Comparison of ENCODE assay signal across 8 mouse cellular contexts in the genomic region with DNA sequence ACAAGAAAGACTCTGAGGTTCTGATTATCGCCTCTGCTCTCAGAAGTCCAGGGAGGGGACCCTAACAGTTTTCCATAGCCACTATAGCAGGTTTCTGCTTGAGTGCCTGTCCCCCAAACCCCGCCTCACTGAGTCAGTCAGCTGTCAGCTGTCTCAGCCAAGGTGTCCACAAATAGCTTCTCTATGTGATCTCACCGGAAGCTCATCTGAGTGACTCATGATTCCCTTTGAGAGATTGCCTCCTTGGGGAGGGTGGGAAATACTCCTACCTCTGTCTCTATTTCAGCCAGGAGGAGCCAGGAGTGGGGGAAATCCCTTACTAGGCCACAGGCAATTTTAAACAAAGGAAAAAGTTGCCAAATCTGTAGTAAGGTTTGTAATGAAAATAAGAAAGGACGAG.
A peak's percentile ranks its signal among the peaks of the same experiment; 100 is the strongest.
DNase-seq lines count a peak whose midpoint lies in the region; ATAC-seq and TF ChIP-seq lines count a peak whose summit lies in the region.

No protein-coding gene starts in this region.

- H3K36me3 ChIP-seq in heart, embryonic 15.5 days = no peaks in the 10 kb centered on the region
- H3K36me3 ChIP-seq in hindbrain, embryonic 11.5 days (ENCODE audit: control insufficient read depth, insufficient read depth, low read length) = no peaks in the 10 kb centered on the region
- no peaks in the 10 kb centered on the region for H3K36me3 ChIP-seq in liver, postnatal 0 days (replicated peaks; ENCODE audit: insufficient read depth, low read length)

- TF ChIP-seq EP300 in liver, postnatal 0 days (IDR thresholded peaks at IDR 0.05; ENCODE audit: low read depth) = no peak

- peak overlapping the region; percentile 85 for H3K27ac ChIP-seq in gastrocnemius, adult 2 months
- peak overlapping the region; percentile 75 for H3K27ac ChIP-seq in heart, embryonic 15.5 days
- H3K27ac ChIP-seq in hindbrain, embryonic 11.5 days (ENCODE audit: low read depth, low read length) = no peak overlapping the region
- no peak overlapping the region for H3K27ac ChIP-seq in liver, postnatal 0 days (ENCODE audit: low read depth)

- no peak for TF ChIP-seq CTCF in gastrocnemius, adult 2 months (IDR thresholded peaks at IDR 0.05)
- no peak for TF ChIP-seq CTCF in liver, postnatal 0 days (IDR thresholded peaks at IDR 0.05; ENCODE audit: low read depth)

- H3K9me3 ChIP-seq in heart, embryonic 15.5 days (replicated peaks) = no peaks in the 10 kb centered on the region
- no peaks in the 10 kb centered on the region for H3K9me3 ChIP-seq in hindbrain, embryonic 11.5 days (ENCODE audit: control insufficient read depth, low read length)
- no peaks in the 10 kb centered on the region for H3K9me3 ChIP-seq in liver, postnatal 0 days (ENCODE audit: low read length)

- no peak overlapping the region for H3K4me3 ChIP-seq in gastrocnemius, adult 2 months
- no peak overlapping the region for H3K4me3 ChIP-seq in heart, embryonic 15.5 days
- H3K4me3 ChIP-seq in hindbrain, embryonic 11.5 days (ENCODE audit: low read depth, low read length) = no peak overlapping the region
- no peak overlapping the region for H3K4me3 ChIP-seq in liver, postnatal 0 days (ENCODE audit: low read depth, low read length)

- ATAC-seq in heart, embryonic 15.5 days (replicated peaks; ENCODE audit: insufficient number of reproducible peaks, insufficient read depth, low FRiP score, low read depth) = peak; percentile 81; the same call in 1 of the 2 replicates
- ATAC-seq in hindbrain, embryonic 11.5 days (ENCODE audit: low FRiP score) = no peak
- no peak for ATAC-seq in liver, postnatal 0 days

- peaks cover 56% of the 10 kb centered on the region for H3K4me1 ChIP-seq in heart, embryonic 15.5 days (replicated peaks)
- peaks cover 5% of the 10 kb centered on the region for H3K4me1 ChIP-seq in hindbrain, embryonic 11.5 days (replicated peaks; ENCODE audit: control insufficient read depth, insufficient read depth, low read length)
- peaks cover 4% of the 10 kb centered on the region; the same call in 1 of the 2 replicates for H3K4me1 ChIP-seq in liver, postnatal 0 days (ENCODE audit: insufficient read depth)

- intact Hi-C loops in gastrocnemius, adult 2 months (cut with DNase I) = no loop called here

- H3K4me2 ChIP-seq in heart, embryonic 15.5 days = no peak overlapping the region
- H3K4me2 ChIP-seq in hindbrain, embryonic 11.5 days (replicated peaks; ENCODE audit: low read depth, low read length) = no peak overlapping the region
- H3K4me2 ChIP-seq in liver, postnatal 0 days (ENCODE audit: low read depth, low read length) = no peak overlapping the region

- no peaks in the 10 kb centered on the region for H3K27me3 ChIP-seq in heart, embryonic 15.5 days
- H3K27me3 ChIP-seq in hindbrain, embryonic 11.5 days (ENCODE audit: control insufficient read depth, insufficient read depth, low read length) = no peaks in the 10 kb centered on the region
- H3K27me3 ChIP-seq in liver, postnatal 0 days (ENCODE audit: insufficient read depth, low read length) = no peaks in the 10 kb centered on the region

- H3K9ac ChIP-seq in heart, embryonic 15.5 days = no peak overlapping the region
- H3K9ac ChIP-seq in hindbrain, embryonic 11.5 days (ENCODE audit: low read depth, low read length) = no peak overlapping the region
- no peak overlapping the region for H3K9ac ChIP-seq in liver, postnatal 0 days (replicated peaks)

- peak; percentile 72 for DNase-seq in gastrocnemius, adult 2 months
- DNase-seq in gastrocnemius, postnatal 10 days = no peak
- DNase-seq in CD4-positive helper T cell, adult 2 months (ENCODE audit: low read depth, low spot score) = peak; percentile 80
- DNase-seq in cerebellum, adult 8-10 months = peak; percentile 8
- peak; percentile 72 for DNase-seq in naive thymus-derived CD4-positive, alpha-beta T cell, adult 2 months (ENCODE audit: low read depth)
- DNase-seq in hindbrain, embryonic 11.5 days (ENCODE audit: low spot score) = no peak
- DNase-seq in liver, postnatal 0 days = no peak

- 22% methylated on average over 4 of the region's 4 CpGs for WGBS in heart, embryonic 15.5 days
- 75% methylated on average over 4 of the region's 4 CpGs for WGBS in hindbrain, embryonic 11.5 days
- 49% methylated on average over 4 of the region's 4 CpGs for WGBS in liver, postnatal 0 days (ENCODE audit: insufficient replicate concordance)

Comparison
In these comparisons a context has a peak if more than half of its experiments do, and no peak if none do; other contexts are left out.
1. DNase-seq: peak in gastrocnemius, adult 2 months (single experiment), CD4-positive helper T cell, adult 2 months (single experiment), cerebellum, adult 8-10 months (single experiment) and naive thymus-derived CD4-positive, alpha-beta T cell, adult 2 months (single experiment); none in gastrocnemius, postnatal 10 days (single experiment), hindbrain, embryonic 11.5 days (single experiment) and liver, postnatal 0 days (single experiment).
2. H3K27ac ChIP-seq: peak in gastrocnemius, adult 2 months (single experiment) and heart, embryonic 15.5 days (single experiment); none in hindbrain, embryonic 11.5 days (single experiment) and liver, postnatal 0 days (single experiment).